Mouse (Mus musculus): ENCODE measurements around the gene Entpd5. TPM values are rescaled to one million over a fixed set of nuclear protein-coding genes. Genes with fewer than 3 reads are reported as not detected.

Gene Entpd5
- polyA plus RNA-seq, 1 experiment from 2014 or later, result 19.6 TPM

- DNase-seq (ENCODE audit: low spot score), result no peak
- 82% methylated on average over 6 of the region's 6 CpGs for WGBS
- Histone ChIP-seq H3K4me2 (ENCODE audit: low read length) (no peak overlapping the region), H3K9ac (ENCODE audit: low read length) (no peak overlapping the region), H3K27me3 (replicated peaks; ENCODE audit: control insufficient read depth, insufficient read depth, low read length) (no peaks in the 10 kb centered on the region), H3K9me3 (ENCODE audit: control insufficient read depth, low read length) (no peaks in the 10 kb centered on the region), H3K4me3 (ENCODE audit: low read depth, low read length) (no peak overlapping the region), H3K27ac (ENCODE audit: low read depth) (no peak overlapping the region), H3K4me1 (replicated peaks; ENCODE audit: control insufficient read depth, insufficient read depth, low read length) (peaks cover 5% of the 10 kb centered on the region; the same call in 1 of the 2 replicates), H3K36me3 (ENCODE audit: control insufficient read depth, insufficient read depth, low read length) (no peaks in the 10 kb centered on the region)
- ATAC-seq (replicated peaks; ENCODE audit: low FRiP score, low TSS enrichment, low read depth), result no peak
Measured at GRCm38 (mm10) chr12:84404541-84404940, 4.3 kb downstream of the Entpd5 start.

GRCm38 (mm10) chr12:84402923-84403322 is 5.9 kb downstream of the Entpd5 start:
- WGBS, result 52% methylated on average over 9 of the region's 9 CpGs
- no peak for ATAC-seq (replicated peaks; ENCODE audit: low FRiP score, low TSS enrichment, low read depth)

DNA sequence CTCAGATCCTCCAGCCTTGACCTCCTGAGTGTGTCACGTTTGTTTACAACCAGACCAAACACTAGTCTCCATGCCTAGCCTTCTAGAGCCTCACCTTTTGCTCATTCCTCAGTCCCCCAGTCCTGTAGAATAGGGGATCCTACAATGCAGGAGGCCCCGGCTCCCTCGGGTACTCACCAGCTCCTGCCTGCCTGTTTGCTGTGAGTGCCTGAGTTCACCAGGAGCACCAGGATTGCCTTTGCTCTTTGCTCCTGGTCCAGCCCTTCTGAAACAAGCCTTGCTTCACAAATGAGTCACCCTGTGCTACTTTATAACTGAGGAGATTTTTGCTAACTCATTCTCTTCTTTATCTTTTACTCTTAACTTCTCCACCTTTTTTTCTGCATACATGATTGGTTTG is 8.2 kb downstream of the Entpd5 start:
- Histone ChIP-seq H3K4me2 (ENCODE audit: low read length) (no peak overlapping the region), H3K36me3 (ENCODE audit: control insufficient read depth, insufficient read depth, low read length) (no peaks in the 10 kb centered on the region), H3K9me3 (ENCODE audit: control insufficient read depth, low read length) (no peaks in the 10 kb centered on the region), H3K9ac (ENCODE audit: low read length) (no peak overlapping the region), H3K27me3 (replicated peaks; ENCODE audit: control insufficient read depth, insufficient read depth, low read length) (no peaks in the 10 kb centered on the region), H3K4me3 (ENCODE audit: low read depth, low read length) (no peak overlapping the region), H3K4me1 (replicated peaks; ENCODE audit: control insufficient read depth, insufficient read depth, low read length) (0 out of 2 replicates have a peak, but pooled peaks cover 3% of the 10 kb centered on the region), H3K27ac (ENCODE audit: low read depth) (peak overlapping the region; percentile 40)
- 18% methylated on average over 3 of the region's 3 CpGs for WGBS
- ATAC-seq (replicated peaks; ENCODE audit: low FRiP score, low TSS enrichment, low read depth) (no peak), DNase-seq (ENCODE audit: low spot score) (peak; percentile 55)

More at GRCm38 (mm10) chr12:84402923-84403322, 5.9 kb downstream of the Entpd5 start:
- Histone ChIP-seq H3K27ac (ENCODE audit: low read depth) (peak overlapping the region; percentile 22; the same call in 1 of the 2 replicates), H3K4me1 (replicated peaks; ENCODE audit: control insufficient read depth, insufficient read depth, low read length) (0 out of 2 replicates have a peak, but pooled peaks cover 7% of the 10 kb centered on the region), H3K4me3 (ENCODE audit: low read depth, low read length) (no peak overlapping the region), H3K9me3 (ENCODE audit: control insufficient read depth, low read length) (no peaks in the 10 kb centered on the region), H3K36me3 (ENCODE audit: control insufficient read depth, insufficient read depth, low read length) (no peaks in the 10 kb centered on the region), H3K9ac (ENCODE audit: low read length) (peak overlapping the region; percentile 10; the same call in 1 of the 2 replicates), H3K27me3 (replicated peaks; ENCODE audit: control insufficient read depth, insufficient read depth, low read length) (no peaks in the 10 kb centered on the region), H3K4me2 (ENCODE audit: low read length) (no peak overlapping the region)
- DNase-seq (ENCODE audit: low spot score), result peak; percentile 57

GRCm38 (mm10) chr12:84400068-84400467 is 8.8 kb downstream of the Entpd5 start:
- H3K4me2 ChIP-seq (ENCODE audit: low read length), result no peak overlapping the region; the same call in 1 of the 2 replicates
- H3K27ac ChIP-seq (ENCODE audit: low read depth), result peak overlapping the region; percentile 40

GRCm38 (mm10) chr12:84399663-84400062 is 9.2 kb downstream of the Entpd5 start:
- Histone ChIP-seq H3K27me3 (replicated peaks; ENCODE audit: control insufficient read depth, insufficient read depth, low read length) (no peaks in the 10 kb centered on the region), H3K4me1 (replicated peaks; ENCODE audit: control insufficient read depth, insufficient read depth, low read length) (0 out of 2 replicates have a peak, but pooled peaks cover 3% of the 10 kb centered on the region), H3K27ac (ENCODE audit: low read depth) (peak overlapping the region; percentile 40; the same call in 1 of the 2 replicates), H3K4me3 (ENCODE audit: low read depth, low read length) (no peak overlapping the region), H3K4me2 (ENCODE audit: low read length) (no peak overlapping the region), H3K9ac (ENCODE audit: low read length) (no peak overlapping the region), H3K9me3 (ENCODE audit: control insufficient read depth, low read length) (no peaks in the 10 kb centered on the region), H3K36me3 (ENCODE audit: control insufficient read depth, insufficient read depth, low read length) (no peaks in the 10 kb centered on the region)
- DNase-seq (ENCODE audit: low spot score), result no peak
- 46% methylated on average over 9 of the region's 9 CpGs for WGBS
- no peak for ATAC-seq (replicated peaks; ENCODE audit: low FRiP score, low TSS enrichment, low read depth)

More at GRCm38 (mm10) chr12:84400068-84400467, 8.8 kb downstream of the Entpd5 start:
- 61% methylated on average over 3 of the region's 3 CpGs for WGBS
- Histone ChIP-seq H3K9ac (ENCODE audit: low read length) (no peak overlapping the region), H3K4me1 (replicated peaks; ENCODE audit: control insufficient read depth, insufficient read depth, low read length) (0 out of 2 replicates have a peak, but pooled peaks cover 3% of the 10 kb centered on the region), H3K36me3 (ENCODE audit: control insufficient read depth, insufficient read depth, low read length) (no peaks in the 10 kb centered on the region), H3K4me3 (ENCODE audit: low read depth, low read length) (no peak overlapping the region), H3K9me3 (ENCODE audit: control insufficient read depth, low read length) (no peaks in the 10 kb centered on the region), H3K27me3 (replicated peaks; ENCODE audit: control insufficient read depth, insufficient read depth, low read length) (no peaks in the 10 kb centered on the region)
- no peak for ATAC-seq (replicated peaks; ENCODE audit: low FRiP score, low TSS enrichment, low read depth)
- DNase-seq (ENCODE audit: low spot score), result no peak

GRCm38 (mm10) chr12:84399135-84399534 is 9.7 kb downstream of the Entpd5 start:
- WGBS, result 74% methylated on average over 9 of the region's 9 CpGs
- Histone ChIP-seq H3K4me2 (ENCODE audit: low read length) (no peak overlapping the region), H3K36me3 (ENCODE audit: control insufficient read depth, insufficient read depth, low read length) (no peaks in the 10 kb centered on the region), H3K27me3 (replicated peaks; ENCODE audit: control insufficient read depth, insufficient read depth, low read length) (no peaks in the 10 kb centered on the region), H3K9ac (ENCODE audit: low read length) (no peak overlapping the region), H3K27ac (ENCODE audit: low read depth) (peak overlapping the region; percentile 40; the same call in 1 of the 2 replicates), H3K4me3 (ENCODE audit: low read depth, low read length) (no peak overlapping the region), H3K9me3 (ENCODE audit: control insufficient read depth, low read length) (no peaks in the 10 kb centered on the region), H3K4me1 (replicated peaks; ENCODE audit: control insufficient read depth, insufficient read depth, low read length) (0 out of 2 replicates have a peak, but pooled peaks cover 3% of the 10 kb centered on the region)
- DNase-seq (ENCODE audit: low spot score), result peak; percentile 52
- ATAC-seq (replicated peaks; ENCODE audit: low FRiP score, low TSS enrichment, low read depth), result no peak

- Histone ChIP-seq H3K9ac (ENCODE audit: low read length) (no peak overlapping the region), H3K4me2 (ENCODE audit: low read length) (no peak overlapping the region), H3K9me3 (ENCODE audit: control insufficient read depth, low read length) (no peaks in the 10 kb centered on the region), H3K4me3 (ENCODE audit: low read depth, low read length) (no peak overlapping the region), H3K36me3 (ENCODE audit: control insufficient read depth, insufficient read depth, low read length) (no peaks in the 10 kb centered on the region), H3K4me1 (replicated peaks; ENCODE audit: control insufficient read depth, insufficient read depth, low read length) (0 out of 2 replicates have a peak, but pooled peaks cover 3% of the 10 kb centered on the region), H3K27me3 (replicated peaks; ENCODE audit: control insufficient read depth, insufficient read depth, low read length) (no peaks in the 10 kb centered on the region), H3K27ac (ENCODE audit: low read depth) (no peak overlapping the region)
- ATAC-seq (replicated peaks; ENCODE audit: low FRiP score, low TSS enrichment, low read depth) (no peak), DNase-seq (ENCODE audit: low spot score) (no peak)
- 71% methylated on average over 5 of the region's 5 CpGs for WGBS
Measured at GRCm38 (mm10) chr12:84398629-84399028, 10.2 kb downstream of the Entpd5 start.

DNA sequence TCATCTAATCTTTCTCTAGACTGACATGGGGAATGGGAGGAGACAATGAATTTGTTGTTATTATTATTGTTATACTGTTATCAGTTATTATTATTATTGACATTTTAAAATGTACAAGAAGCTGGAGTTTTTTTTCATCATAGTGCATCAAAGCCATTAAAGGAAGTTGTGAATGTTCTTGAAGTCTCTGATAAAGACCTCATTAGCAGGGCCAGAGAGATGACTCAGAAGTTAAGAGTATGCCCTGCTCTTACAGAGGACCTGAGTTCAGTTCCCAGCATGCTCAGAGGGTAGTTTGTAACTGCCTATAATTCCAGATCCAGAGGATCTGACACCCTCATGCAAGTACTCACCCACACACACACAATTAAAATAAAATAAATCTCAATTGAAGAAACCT is 11.1 kb downstream of the Entpd5 start:
- Histone ChIP-seq H3K4me1 (replicated peaks; ENCODE audit: control insufficient read depth, insufficient read depth, low read length) (0 out of 2 replicates have a peak, but pooled peaks cover 3% of the 10 kb centered on the region), H3K9ac (ENCODE audit: low read length) (no peak overlapping the region), H3K4me2 (ENCODE audit: low read length) (no peak overlapping the region), H3K36me3 (ENCODE audit: control insufficient read depth, insufficient read depth, low read length) (no peaks in the 10 kb centered on the region), H3K9me3 (ENCODE audit: control insufficient read depth, low read length) (no peaks in the 10 kb centered on the region), H3K27ac (ENCODE audit: low read depth) (no peak overlapping the region), H3K27me3 (replicated peaks; ENCODE audit: control insufficient read depth, insufficient read depth, low read length) (no peaks in the 10 kb centered on the region), H3K4me3 (ENCODE audit: low read depth, low read length) (no peak overlapping the region)
- no peak for DNase-seq (ENCODE audit: low spot score)
- ATAC-seq (replicated peaks; ENCODE audit: low FRiP score, low TSS enrichment, low read depth), result no peak

Measured in intestine, embryonic 14.5 days (tissue).